Mouse (Mus musculus) small intestine, adult 2 months (tissue): ENCODE data around the gene Cmip.

Experiments used
- CTCF ChIP-seq: fragments of 200-500 bp; IDR thresholded peaks from 2 replicates; pipeline ENCODE4 v1.5.1; 2012; ENCODE audit warnings: low read depth, mild to moderate bottlenecking, control low read depth, inconsistent platforms, low read length, moderate library complexity, mixed read lengths; ENCODE audit not compliant: insufficient replicate concordance, insufficient read length; ENCODE audit errors: extremely low read depth
- POLR2A ChIP-seq: fragments of 200-500 bp; IDR thresholded peaks from 2 replicates; pipeline ENCODE4 v1.6.1; 2012; ENCODE audit warnings: low read depth, mild to moderate bottlenecking, control low read depth, inconsistent platforms, low read length, moderate library complexity

- TF ChIP-seq CTCF (no peak), POLR2A (peak; percentile 33; the same call in 1 of the 2 replicates)
Measured at GRCm38 (mm10) chr8:117280488-117280887, 23.6 kb downstream of the Cmip start.
